Mouse (Mus musculus) brain, adult 2 months (tissue): ENCODE results near the gene Scd1.
A peak's percentile ranks its signal among the peaks of the same experiment; 100 is the strongest.

ENCODE experiments used
- DNase-seq: peaks from one replicate; pipeline ENCODE4 v3.0.0; 2011; ENCODE audit warnings: low read depth, low spot score

Gene Scd1

GRCm38 (mm10) chr19:44365733-44366132 is 41.9 kb downstream of the Scd1 start:
- no peak for DNase-seq

GRCm38 (mm10) chr19:44364029-44364428 is 43.6 kb downstream of the Scd1 start:
- peak; percentile 80 for DNase-seq

GRCm38 (mm10) chr19:44363529-44363928 is 44.1 kb downstream of the Scd1 start:
- peak; percentile 84 for DNase-seq

GRCm38 (mm10) chr19:44358700-44359099 is 49.0 kb downstream of the Scd1 start:
- no peak for DNase-seq

DNA sequence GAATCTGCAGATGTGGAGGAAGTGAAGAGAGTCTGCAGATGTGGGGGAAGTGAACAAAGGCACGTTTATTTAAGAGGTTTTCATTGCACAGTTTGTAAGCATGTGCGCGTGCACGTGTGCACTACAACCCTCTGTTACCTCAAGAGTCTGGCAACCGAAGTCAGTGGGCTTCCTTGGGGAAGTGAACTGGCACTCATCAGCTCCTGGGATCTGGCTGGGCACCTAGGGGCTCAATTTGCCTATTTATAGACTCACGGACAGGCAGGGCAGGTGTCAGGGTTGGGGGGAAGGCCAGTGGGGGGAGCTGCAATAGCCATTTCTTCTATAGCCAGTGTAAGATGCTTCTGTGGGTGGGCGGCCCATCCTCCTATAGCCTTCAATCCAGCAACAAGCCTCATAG is 55.9 kb downstream of the Scd1 start:
- DNase-seq = no peak

GRCm38 (mm10) chr19:44349689-44350088 is 58.0 kb downstream of the Scd1 start:
- no peak for DNase-seq
